Mouse (Mus musculus): Measurements from ENCODE around the gene Rcbtb2. TPM values are rescaled to one million over a fixed set of nuclear protein-coding genes. Genes with fewer than 3 reads are reported as not detected.

The Rcbtb2 gene
- polyA plus RNA-seq, 1 experiment from 2014 or later = 216 TPM

DNA sequence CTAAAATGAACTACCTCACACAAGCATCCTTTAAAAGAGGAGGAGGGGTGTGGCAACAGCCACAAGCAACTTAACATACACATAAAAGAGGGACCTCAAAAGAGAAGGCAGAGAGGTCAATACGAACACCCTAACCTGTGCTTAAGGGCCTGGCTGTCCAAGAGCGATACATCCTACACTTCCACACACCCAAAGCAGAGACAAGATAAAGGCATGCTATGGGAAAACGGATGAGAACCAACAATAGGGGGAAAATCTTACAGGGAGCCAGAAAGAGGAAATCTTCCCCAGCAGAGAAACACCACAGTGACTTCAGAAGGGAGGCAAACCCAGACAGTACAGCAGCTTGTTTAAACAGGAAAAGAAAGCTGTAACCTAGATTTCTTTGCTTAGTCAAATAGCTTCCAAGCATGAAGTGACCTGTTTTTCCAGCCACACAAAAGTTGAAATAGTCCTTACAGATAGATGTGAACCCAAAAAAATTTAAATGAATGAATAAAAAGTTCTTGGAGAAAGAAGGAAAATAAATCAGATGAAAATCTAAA is 132.7 kb downstream of the Rcbtb2 start:
- ATAC-seq (ENCODE audit: insufficient number of reproducible peaks, low FRiP score, low TSS enrichment, low read depth) (no peak), DNase-seq (ENCODE audit: low spot score) (no peak)
- Histone ChIP-seq H3K4me1 (ENCODE audit: control insufficient read depth, insufficient read depth, low read length) (no peaks in the 10 kb centered on the region), H3K27me3 (ENCODE audit: control insufficient read depth, insufficient read depth, low read length) (no peaks in the 10 kb centered on the region), H3K4me3 (ENCODE audit: low read depth, low read length) (no peak overlapping the region), H3K27ac (replicated peaks; ENCODE audit: low read depth, low read length) (no peak overlapping the region), H3K36me3 (ENCODE audit: control insufficient read depth, insufficient read depth, low read length) (no peaks in the 10 kb centered on the region), H3K9me3 (ENCODE audit: control insufficient read depth, low read length) (no peaks in the 10 kb centered on the region), H3K9ac (ENCODE audit: low read length) (no peak overlapping the region), H3K4me2 (ENCODE audit: low read depth, severe bottlenecking) (no peak overlapping the region)
- 62% methylated on average over 3 of the region's 3 CpGs for WGBS

DNA sequence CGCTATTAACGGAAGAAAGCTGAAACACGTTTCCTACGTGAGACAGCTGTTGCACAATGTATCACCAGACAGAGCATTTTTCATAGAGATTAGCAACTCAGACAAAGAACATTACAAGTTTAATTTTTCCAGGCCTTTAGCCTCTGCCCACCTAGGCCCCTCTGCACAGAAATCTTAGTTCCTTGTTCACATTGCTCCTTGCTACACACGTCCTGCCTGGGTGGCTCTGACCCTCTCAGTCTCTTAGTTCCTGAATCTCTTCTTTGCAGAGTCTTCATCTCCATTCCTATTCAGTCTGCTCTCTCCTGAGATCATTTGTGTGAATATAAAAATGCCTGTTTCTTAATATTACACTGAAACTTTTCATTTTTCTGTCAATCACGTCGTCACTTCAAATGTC is 134.5 kb downstream of the Rcbtb2 start:
- DNase-seq (ENCODE audit: low spot score) = no peak
- 79% methylated on average over 7 of the region's 7 CpGs for WGBS
- no peak for ATAC-seq (ENCODE audit: insufficient number of reproducible peaks, low FRiP score, low TSS enrichment, low read depth)

More for the DNA sequence above, 134.5 kb downstream of the Rcbtb2 start:
- H3K9ac ChIP-seq (ENCODE audit: low read length) = no peak overlapping the region
- no peaks in the 10 kb centered on the region for H3K9me3 ChIP-seq (ENCODE audit: control insufficient read depth, low read length)
- no peaks in the 10 kb centered on the region for H3K36me3 ChIP-seq (ENCODE audit: control insufficient read depth, insufficient read depth, low read length)
- no peak overlapping the region for H3K4me2 ChIP-seq (ENCODE audit: low read depth, severe bottlenecking)
- no peaks in the 10 kb centered on the region for H3K27me3 ChIP-seq (ENCODE audit: control insufficient read depth, insufficient read depth, low read length)
- no peak overlapping the region for H3K27ac ChIP-seq (replicated peaks; ENCODE audit: low read depth, low read length)
- H3K4me1 ChIP-seq (ENCODE audit: control insufficient read depth, insufficient read depth, low read length) = no peaks in the 10 kb centered on the region
- H3K4me3 ChIP-seq (ENCODE audit: low read depth, low read length) = no peak overlapping the region

MicroRNAs encoded within 50 kb of the gene (microRNA counts, 519-probe panel; counts per million panel counts)
- not detected for microRNA mmu-miR-687

Small RNA genes lying within 50 kb of the gene (microRNA-seq; reads per million reads assigned to microRNA genes)
- not detected for gene Mir687

Other genes starting within 250 kb of the Rcbtb2 start
- gene Cysltr2, start 73.9 kb upstream of the Rcbtb2 start, polyA plus RNA-seq (2014; fragmentation: Nextera tagmentation; extraction: Ambion mirVana) = not detected in 2 replicates
- 21.2 and 21.7 TPM in 2 replicates for gene Lpar6, start 114.9 kb downstream of the Rcbtb2 start, polyA plus RNA-seq (2014; fragmentation: Nextera tagmentation; extraction: Ambion mirVana)
- 29.7 and 30.4 TPM in 2 replicates for gene Rb1, start 202.8 kb downstream of the Rcbtb2 start, polyA plus RNA-seq (2014; fragmentation: Nextera tagmentation; extraction: Ambion mirVana)